Mouse (Mus musculus) kidney, embryonic 16.5 days (tissue): ENCODE results near the gene Ankrd44. TPM values are rescaled to one million over a fixed set of nuclear protein-coding genes. Genes with fewer than 3 reads are reported as not detected.
A peak's percentile ranks its signal among the peaks of the same experiment; 100 is the strongest.

Source experiments
- ATAC-seq: fragments of 200-750 bp; cut with Nextera tagmentation; 2 replicates; pipeline ENCODE4 v1.8.0; 2017; ENCODE audit warnings: moderate TSS enrichment; ENCODE audit not compliant: low FRiP score, low TSS enrichment
- H3K27ac ChIP-seq: fragments of 300-500 bp; sonication (generic); 2 replicates; pipeline ENCODE4 v1.5.1; 2014; ENCODE audit warnings: low read length
- H3K27me3 ChIP-seq: fragments of 300-500 bp; sonication (generic); 2 replicates; pipeline ENCODE4 v1.6.1; 2014; ENCODE audit warnings: low read length, control low read depth, mixed read lengths; ENCODE audit not compliant: insufficient read depth
- H3K36me3 ChIP-seq: fragments of 300-500 bp; sonication (generic); 2 replicates; pipeline ENCODE4 v1.6.1; 2014; ENCODE audit warnings: low read length, control low read depth, mixed read lengths; ENCODE audit not compliant: insufficient read depth
- H3K4me1 ChIP-seq: fragments of 300-500 bp; sonication (generic); 2 replicates; pipeline ENCODE4 v1.6.1; 2014; ENCODE audit warnings: low read length, control low read depth, mixed read lengths; ENCODE audit not compliant: insufficient read depth
- H3K4me2 ChIP-seq: fragments of 300-500 bp; sonication (generic); replicated peaks from 2 replicates; pipeline ENCODE4 v1.6.1; 2014; ENCODE audit warnings: low read depth, low read length
- H3K4me3 ChIP-seq: fragments of 300-500 bp; sonication (generic); 2 replicates; pipeline ENCODE4 v1.5.1; 2014; ENCODE audit warnings: mild to moderate bottlenecking, low read length
- H3K9ac ChIP-seq: fragments of 300-500 bp; sonication (generic); replicated peaks from 2 replicates; pipeline ENCODE4 v1.6.1; 2014; ENCODE audit warnings: low read length
- H3K9me3 ChIP-seq: fragments of 300-500 bp; sonication (generic); 2 replicates; pipeline ENCODE4 v1.6.1; 2016; ENCODE audit warnings: low read length, control low read depth
- WGBS: fragments of 180-500 bp; shearing (Covaris S2); extraction: QIAGEN DNeasy Blood & Tissue Kit; methylation state at CpG from one replicate; pipeline ENCODE4 v1.1.7; 2014; 5-methylcytosine and 5-hydroxymethylcytosine counted together
- polyA plus RNA-seq: library from polyadenylated mRNA; unstranded; fragments of >200 nt; fragmentation: Nextera tagmentation; extraction: Ambion mirVana; gene quantifications from 2 replicates; pipeline ENCODE4 v1.2.1, GENCODE M21; 2015

The Ankrd44 gene
- polyA plus RNA-seq, 1 experiment from 2014 or later, result 6.6 TPM

- no peak overlapping the region for H3K9ac ChIP-seq
- no peak overlapping the region for H3K27ac ChIP-seq
These were observed 215.6 kb downstream of the Ankrd44 start for GRCm38 (mm10) chr1:54710550-54710949.

GRCm38 (mm10) chr1:54707888-54708565 lies 218.2 kb downstream of the Ankrd44 start:
- H3K27me3 ChIP-seq, result no peaks in the 10 kb centered on the region

More at GRCm38 (mm10) chr1:54710550-54710949, 215.6 kb downstream of the Ankrd44 start:
- H3K36me3 ChIP-seq, result no peaks in the 10 kb centered on the region
- H3K9me3 ChIP-seq, result 0 out of 2 replicates have a peak, but pooled peaks cover 3% of the 10 kb centered on the region
- no peaks in the 10 kb centered on the region; the same call in 1 of the 2 replicates for H3K4me1 ChIP-seq
- WGBS, result 88% methylated on average over 1 of the region's 1 CpGs
- H3K27me3 ChIP-seq, result no peaks in the 10 kb centered on the region
- H3K4me2 ChIP-seq, result no peak overlapping the region
- no peak for ATAC-seq
- no peak overlapping the region for H3K4me3 ChIP-seq

DNA sequence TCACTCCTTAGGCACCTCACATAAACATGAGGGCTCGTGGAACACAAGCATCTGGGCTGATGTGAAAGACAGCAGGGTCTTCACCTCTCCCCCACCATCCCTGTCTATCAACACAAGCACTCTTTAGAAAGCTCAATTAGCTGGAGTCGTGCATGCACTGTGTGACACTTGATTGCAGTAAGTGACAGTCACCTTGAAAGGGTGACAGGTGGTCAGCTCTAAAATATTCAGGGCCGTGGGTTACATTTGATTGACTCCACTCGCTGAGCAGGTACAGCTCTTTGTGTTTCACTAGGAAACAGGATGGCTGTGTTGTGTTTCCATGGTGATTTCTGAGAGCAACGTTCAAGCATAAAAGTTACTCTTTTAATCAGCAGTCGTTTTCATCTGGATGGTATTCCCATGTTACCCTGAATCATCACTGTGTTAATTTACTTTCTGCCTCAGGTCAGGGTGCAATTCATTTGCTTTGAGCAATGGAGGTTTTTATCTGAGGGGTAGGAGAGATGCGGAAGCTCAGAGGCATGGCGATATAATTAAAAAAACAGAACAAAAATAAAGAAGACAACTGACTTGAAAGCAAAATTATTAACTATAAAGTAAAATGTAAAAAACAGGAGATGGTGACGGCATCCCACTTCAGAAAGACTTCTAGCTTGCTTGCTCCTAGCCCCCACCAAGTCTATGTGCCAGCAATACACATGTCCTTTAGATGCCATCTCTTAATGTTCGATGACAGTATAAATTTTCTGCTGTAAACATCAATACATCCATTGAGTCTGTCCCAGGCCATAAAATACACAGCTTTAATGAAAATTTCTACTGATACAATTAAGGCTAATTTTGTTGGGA lies 218.9 kb downstream of the Ankrd44 start:
- H3K27ac ChIP-seq, result no peak overlapping the region
- H3K36me3 ChIP-seq, result no peaks in the 10 kb centered on the region
- 69% methylated on average over 10 of the region's 10 CpGs for WGBS
- H3K9ac ChIP-seq, result no peak overlapping the region
- H3K4me1 ChIP-seq, result peaks cover 2% of the 10 kb centered on the region; the same call in 1 of the 2 replicates
- no peak overlapping the region for H3K4me3 ChIP-seq
- no peak overlapping the region for H3K4me2 ChIP-seq
- H3K27me3 ChIP-seq, result no peaks in the 10 kb centered on the region
- H3K9me3 ChIP-seq, result 0 out of 2 replicates have a peak, but pooled peaks cover under 1% of the 10 kb centered on the region
- ATAC-seq, result no peak

More at GRCm38 (mm10) chr1:54707888-54708565, 218.2 kb downstream of the Ankrd44 start:
- no peak overlapping the region for H3K27ac ChIP-seq
- H3K9me3 ChIP-seq, result 0 out of 2 replicates have a peak, but pooled peaks cover 3% of the 10 kb centered on the region
- H3K4me3 ChIP-seq, result no peak overlapping the region
- WGBS, result 82% methylated on average over 8 of the region's 8 CpGs
- no peak overlapping the region for H3K9ac ChIP-seq
- H3K4me2 ChIP-seq, result no peak overlapping the region
- peaks cover 2% of the 10 kb centered on the region; the same call in 1 of the 2 replicates for H3K4me1 ChIP-seq
- ATAC-seq, result no peak
- no peaks in the 10 kb centered on the region for H3K36me3 ChIP-seq

GRCm38 (mm10) chr1:54706621-54707020 lies 219.6 kb downstream of the Ankrd44 start:
- no peaks in the 10 kb centered on the region for H3K36me3 ChIP-seq
- H3K4me2 ChIP-seq, result no peak overlapping the region
- no peak overlapping the region for H3K4me3 ChIP-seq
- no peak overlapping the region for H3K9ac ChIP-seq
- no peak overlapping the region for H3K27ac ChIP-seq
- no peaks in the 10 kb centered on the region for H3K9me3 ChIP-seq
- 20% methylated on average over 3 of the region's 3 CpGs for WGBS
- H3K4me1 ChIP-seq, result peaks cover 2% of the 10 kb centered on the region; the same call in 1 of the 2 replicates
- H3K27me3 ChIP-seq, result no peaks in the 10 kb centered on the region
- no peak for ATAC-seq

- H3K9me3 ChIP-seq, result no peaks in the 10 kb centered on the region
- H3K9ac ChIP-seq, result no peak overlapping the region
- H3K27me3 ChIP-seq, result no peaks in the 10 kb centered on the region
- H3K4me1 ChIP-seq, result 0 out of 2 replicates have a peak, but pooled peaks cover 2% of the 10 kb centered on the region
- no peak overlapping the region for H3K4me2 ChIP-seq
- no peak overlapping the region for H3K27ac ChIP-seq
- no peak for ATAC-seq
- WGBS, result 55% methylated on average over 1 of the region's 1 CpGs
- H3K4me3 ChIP-seq, result no peak overlapping the region
- no peaks in the 10 kb centered on the region for H3K36me3 ChIP-seq
These were observed 222.7 kb downstream of the Ankrd44 start for GRCm38 (mm10) chr1:54703466-54703865.

- no peak overlapping the region for H3K4me3 ChIP-seq
- no peaks in the 10 kb centered on the region for H3K36me3 ChIP-seq
- H3K4me2 ChIP-seq, result no peak overlapping the region
- 0 out of 2 replicates have a peak, but pooled peaks cover 2% of the 10 kb centered on the region for H3K4me1 ChIP-seq
- H3K27me3 ChIP-seq, result no peaks in the 10 kb centered on the region
- H3K9ac ChIP-seq, result no peak overlapping the region
- no peaks in the 10 kb centered on the region for H3K9me3 ChIP-seq
- no peak for ATAC-seq
- H3K27ac ChIP-seq, result no peak overlapping the region
These were observed 223.3 kb downstream of the Ankrd44 start for GRCm38 (mm10) chr1:54702918-54703317.

DNA sequence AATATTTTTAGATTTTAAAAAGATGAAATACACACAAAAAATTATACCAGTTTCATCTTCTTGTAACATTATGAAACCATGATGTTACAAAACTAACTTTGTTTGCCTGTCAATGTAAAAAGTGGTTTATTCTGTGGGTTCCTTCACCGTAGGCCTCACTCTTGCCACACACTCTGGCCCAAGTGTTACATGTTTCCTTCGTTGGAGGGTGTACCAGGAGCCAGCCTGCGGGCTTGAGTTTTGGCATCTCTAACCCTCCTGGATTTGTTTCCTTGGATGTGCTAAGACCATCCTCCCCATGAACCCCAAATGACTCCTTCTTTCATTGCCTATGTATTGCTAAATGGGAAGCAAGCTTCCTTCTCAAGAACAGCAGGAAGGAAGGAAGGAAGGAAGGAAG lies 230.8 kb downstream of the Ankrd44 start:
- H3K27me3 ChIP-seq, result no peaks in the 10 kb centered on the region
- ATAC-seq, result no peak
- H3K4me3 ChIP-seq, result no peak overlapping the region
- H3K36me3 ChIP-seq, result no peaks in the 10 kb centered on the region
- WGBS, result 91% methylated on average over 3 of the region's 3 CpGs
- H3K4me2 ChIP-seq, result no peak overlapping the region
- no peak overlapping the region for H3K9ac ChIP-seq
- no peaks in the 10 kb centered on the region for H3K4me1 ChIP-seq
- H3K9me3 ChIP-seq, result no peaks in the 10 kb centered on the region
- no peak overlapping the region for H3K27ac ChIP-seq

DNA sequence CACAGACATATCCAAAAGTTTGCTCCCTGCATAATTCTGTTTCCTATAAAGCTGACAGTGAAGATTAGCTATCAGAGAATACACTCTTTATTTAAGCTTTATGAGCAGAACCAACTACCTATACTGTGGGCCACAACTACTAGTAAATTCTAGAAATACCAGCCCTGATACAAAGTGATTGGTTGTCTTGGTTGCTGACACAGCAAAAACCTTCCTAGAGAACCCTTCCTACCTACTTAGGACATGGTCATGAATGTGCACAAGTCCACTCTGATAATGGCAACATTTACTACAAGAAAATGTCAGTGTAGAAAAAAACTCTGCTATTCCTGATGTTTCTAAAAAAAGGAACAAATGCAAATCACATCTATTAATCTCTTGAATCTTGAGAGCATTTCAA lies 234.4 kb downstream of the Ankrd44 start:
- Histone ChIP-seq H3K9ac (no peak overlapping the region), H3K9me3 (no peaks in the 10 kb centered on the region), H3K4me1 (no peaks in the 10 kb centered on the region), H3K4me3 (no peak overlapping the region), H3K27me3 (no peaks in the 10 kb centered on the region), H3K27ac (no peak overlapping the region), H3K36me3 (no peaks in the 10 kb centered on the region), H3K4me2 (no peak overlapping the region)
- ATAC-seq, result no peak

DNA sequence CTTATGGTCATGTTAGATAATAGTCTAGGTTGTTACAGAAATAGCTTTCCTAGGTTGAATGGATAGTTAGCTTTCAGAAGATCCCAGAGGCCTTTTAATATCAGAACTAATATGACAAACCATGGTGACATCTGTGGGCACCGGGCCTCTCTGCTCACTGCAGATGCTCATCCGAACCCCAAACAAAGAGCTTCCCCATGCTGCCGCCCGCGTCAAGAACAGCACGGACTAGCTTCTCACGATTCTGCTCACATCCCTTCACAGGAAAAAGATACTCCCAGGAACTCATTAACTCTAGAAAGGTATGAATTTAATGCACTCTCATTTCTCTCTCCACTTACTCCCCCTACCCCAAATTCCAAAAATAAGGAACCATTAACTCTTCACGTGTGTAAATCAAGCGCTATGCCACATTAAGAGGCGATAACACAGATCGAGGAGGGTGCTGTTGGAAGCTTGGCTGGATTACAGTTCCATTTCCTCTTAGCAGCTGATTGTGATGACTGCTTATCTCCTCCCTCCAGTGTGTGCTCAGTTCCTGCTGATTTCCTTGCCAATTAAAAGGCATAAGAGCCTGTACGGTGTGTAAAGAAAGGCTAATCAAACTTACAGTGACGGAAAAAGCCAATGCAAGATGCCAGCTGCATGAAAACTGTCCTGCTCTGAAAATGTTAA lies 235.8 kb downstream of the Ankrd44 start:
- H3K9ac ChIP-seq, result no peak overlapping the region
- 0 out of 2 replicates have a peak overlapping the region, but pooled peaks have one; percentile 3 for H3K4me2 ChIP-seq
- no peaks in the 10 kb centered on the region for H3K36me3 ChIP-seq
- H3K4me3 ChIP-seq, result no peak overlapping the region
- no peak overlapping the region for H3K27ac ChIP-seq
- no peak for ATAC-seq
- H3K9me3 ChIP-seq, result peaks cover 5% of the 10 kb centered on the region; the same call in 1 of the 2 replicates
- WGBS, result 64% methylated on average over 13 of the region's 13 CpGs
- H3K4me1 ChIP-seq, result no peaks in the 10 kb centered on the region
- H3K27me3 ChIP-seq, result no peaks in the 10 kb centered on the region
